Mouse (Mus musculus) lung, embryonic 16.5 days (tissue): Measurements from ENCODE around the gene Gatad1. TPM values are rescaled to one million over a fixed set of nuclear protein-coding genes. Genes with fewer than 3 reads are reported as not detected.
"Not testable (repeated sequence)": the region's sequence is repeated elsewhere in the genome, so short reads cannot be mapped to it uniquely, and the experiment has no call there.

Experiments
- ATAC-seq: fragments of 200-750 bp; cut with Nextera tagmentation; 2 replicates; pipeline ENCODE4 v1.8.0; 2017; ENCODE audit warnings: low read depth, mild to moderate bottlenecking, moderate library complexity
- H3K27ac ChIP-seq: fragments of 300-500 bp; sonication (generic); 2 replicates; pipeline ENCODE4 v1.5.1; 2014; ENCODE audit warnings: mild to moderate bottlenecking, control low read depth, low read length
- H3K27me3 ChIP-seq: fragments of 300-500 bp; sonication (generic); 2 replicates; pipeline ENCODE4 v1.6.1; 2014; ENCODE audit warnings: low read depth, low read length, mixed read lengths; ENCODE audit not compliant: control insufficient read depth, insufficient read depth
- H3K36me3 ChIP-seq: fragments of 300-500 bp; sonication (generic); 2 replicates; pipeline ENCODE4 v1.6.1; 2014; ENCODE audit warnings: low read length; ENCODE audit not compliant: control insufficient read depth, insufficient read depth
- H3K4me1 ChIP-seq: fragments of 300-500 bp; sonication (generic); replicated peaks from 2 replicates; pipeline ENCODE4 v1.6.1; 2014; ENCODE audit warnings: low read length, mixed read lengths; ENCODE audit not compliant: control insufficient read depth, insufficient read depth
- H3K4me2 ChIP-seq: fragments of 300-500 bp; sonication (generic); 2 replicates; pipeline ENCODE4 v1.6.1; 2014; ENCODE audit warnings: low read depth, low read length, control low read depth
- H3K4me3 ChIP-seq: fragments of 300-500 bp; sonication (generic); 2 replicates; pipeline ENCODE4 v1.5.1; 2014; ENCODE audit warnings: mild to moderate bottlenecking, low read length, control low read depth
- H3K9ac ChIP-seq: fragments of 300-500 bp; sonication (generic); 2 replicates; pipeline ENCODE4 v1.6.1; 2014; ENCODE audit warnings: low read length, control low read depth
- H3K9me3 ChIP-seq: fragments of 300-500 bp; sonication (generic); 2 replicates; pipeline ENCODE4 v1.6.1; 2016; ENCODE audit warnings: low read length; ENCODE audit not compliant: control insufficient read depth
- WGBS: fragments of 180-500 bp; shearing (Covaris S2); extraction: QIAGEN DNeasy Blood & Tissue Kit; methylation state at CpG from one replicate; pipeline ENCODE4 v1.1.7; 2014; 5-methylcytosine and 5-hydroxymethylcytosine counted together
- polyA plus RNA-seq: library from polyadenylated mRNA; unstranded; fragments of >200 nt; fragmentation: Nextera tagmentation; extraction: Ambion mirVana; gene quantifications from 2 replicates; pipeline ENCODE4 v1.2.1, GENCODE M21; 2015

The Gatad1 gene
- polyA plus RNA-seq, 1 experiment from 2014 or later = 65.7 TPM

GRCm38 (mm10) chr5:3611835-3612234, 45.1 kb downstream of the Gatad1 start:
- not testable (repeated sequence) for H3K27ac ChIP-seq, H3K4me3 ChIP-seq, H3K9ac ChIP-seq, ATAC-seq, H3K4me1 ChIP-seq, H3K4me2 ChIP-seq, H3K27me3 ChIP-seq, H3K9me3 ChIP-seq
- H3K36me3 ChIP-seq = peaks cover 12% of the 10 kb centered on the region; the same call in 1 of the 2 replicates
- WGBS = 91% methylated on average over 2 of the region's 2 CpGs

- no peak for ATAC-seq
- 92% methylated on average over 7 of the region's 7 CpGs for WGBS
Measured at GRCm38 (mm10) chr5:3609241-3609640, 47.7 kb downstream of the Gatad1 start.

DNA sequence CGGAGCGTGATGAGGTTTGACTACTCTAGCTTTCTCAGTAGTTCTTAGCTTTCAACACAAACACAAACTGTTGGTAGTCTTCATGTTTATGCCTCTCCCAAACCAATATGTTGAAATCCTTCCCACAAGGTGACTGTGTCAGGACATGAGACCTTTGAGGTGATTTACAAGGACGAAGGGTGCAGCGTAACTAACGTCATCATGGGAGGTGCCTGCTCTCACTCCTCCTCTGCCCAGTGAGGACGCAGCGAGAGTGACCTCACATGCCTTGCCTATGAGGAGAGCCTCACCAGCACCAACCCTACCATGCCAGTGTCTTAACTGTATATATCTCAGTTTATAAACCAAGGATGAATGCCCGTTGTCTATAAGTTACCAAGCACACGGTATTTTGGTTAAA, 49.9 kb downstream of the Gatad1 start:
- no peak overlapping the region for H3K4me2 ChIP-seq
- H3K4me3 ChIP-seq = no peak overlapping the region
- no peak overlapping the region for H3K9ac ChIP-seq
- no peak for ATAC-seq
- H3K27me3 ChIP-seq = no peaks in the 10 kb centered on the region
- WGBS = 90% methylated on average over 9 of the region's 9 CpGs
- H3K9me3 ChIP-seq = no peaks in the 10 kb centered on the region
- H3K36me3 ChIP-seq = peaks cover 16% of the 10 kb centered on the region
- no peaks in the 10 kb centered on the region for H3K4me1 ChIP-seq
- no peak overlapping the region for H3K27ac ChIP-seq

More at GRCm38 (mm10) chr5:3609241-3609640, 47.7 kb downstream of the Gatad1 start:
- H3K9ac ChIP-seq = no peak overlapping the region
- no peak overlapping the region for H3K4me3 ChIP-seq
- peaks cover 18% of the 10 kb centered on the region for H3K36me3 ChIP-seq
- H3K9me3 ChIP-seq = no peaks in the 10 kb centered on the region
- no peaks in the 10 kb centered on the region for H3K4me1 ChIP-seq
- no peak overlapping the region for H3K27ac ChIP-seq
- no peak overlapping the region for H3K4me2 ChIP-seq
- no peaks in the 10 kb centered on the region for H3K27me3 ChIP-seq

DNA sequence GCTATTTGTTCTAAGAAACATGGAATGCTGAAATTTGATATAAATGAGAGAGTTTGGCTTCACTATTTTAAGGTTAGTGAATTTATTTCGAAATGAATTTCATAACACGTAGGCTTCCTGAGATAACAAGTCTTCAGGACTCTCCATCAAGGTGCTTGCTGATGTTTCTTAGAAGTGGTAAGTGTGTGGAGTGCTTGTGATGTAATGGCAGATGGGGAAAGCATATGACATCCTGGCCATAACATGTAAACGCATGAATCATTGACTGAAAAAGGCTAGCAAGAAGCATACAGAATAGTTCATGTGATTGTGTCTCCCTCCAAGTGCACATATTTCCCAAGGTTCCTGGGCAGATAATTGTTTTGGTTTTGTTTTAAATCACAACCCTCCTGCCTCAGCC, 56.2 kb downstream of the Gatad1 start:
- 84% methylated on average over 3 of the region's 3 CpGs for WGBS
- no peak for ATAC-seq
- no peaks in the 10 kb centered on the region for H3K27me3 ChIP-seq
- peaks cover 3% of the 10 kb centered on the region; the same call in 1 of the 2 replicates for H3K36me3 ChIP-seq
- no peak overlapping the region for H3K9ac ChIP-seq
- no peak overlapping the region for H3K4me2 ChIP-seq
- H3K4me1 ChIP-seq = peaks cover 3% of the 10 kb centered on the region
- no peaks in the 10 kb centered on the region for H3K9me3 ChIP-seq
- H3K4me3 ChIP-seq = no peak overlapping the region
- H3K27ac ChIP-seq = no peak overlapping the region

DNA sequence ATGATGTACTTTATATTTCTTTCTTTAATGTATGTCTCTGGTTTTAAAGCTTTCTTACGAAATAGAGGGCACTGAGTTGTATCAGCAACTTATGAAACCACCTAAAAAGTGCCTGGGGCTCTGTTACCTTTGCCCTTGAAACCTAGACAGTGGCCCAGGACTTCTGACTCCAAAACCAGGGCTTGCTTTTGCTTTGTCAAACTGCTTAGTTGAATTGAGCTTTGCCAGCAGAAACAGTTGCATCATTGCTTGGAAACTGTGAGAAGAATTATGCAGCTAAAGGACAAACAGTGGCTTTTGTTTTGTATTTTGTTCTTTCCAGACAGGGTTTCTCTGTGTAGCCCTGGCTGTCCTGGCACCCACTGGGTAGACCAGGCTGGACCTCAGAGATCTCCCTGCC, 56.7 kb downstream of the Gatad1 start:
- Histone ChIP-seq H3K36me3 (no peaks in the 10 kb centered on the region), H3K4me2 (no peak overlapping the region), H3K4me3 (no peak overlapping the region), H3K27me3 (no peaks in the 10 kb centered on the region), H3K9ac (no peak overlapping the region), H3K27ac (no peak overlapping the region), H3K9me3 (no peaks in the 10 kb centered on the region), H3K4me1 (peaks cover 4% of the 10 kb centered on the region)
- WGBS = 66% methylated on average over 1 of the region's 1 CpGs
- no peak for ATAC-seq

DNA sequence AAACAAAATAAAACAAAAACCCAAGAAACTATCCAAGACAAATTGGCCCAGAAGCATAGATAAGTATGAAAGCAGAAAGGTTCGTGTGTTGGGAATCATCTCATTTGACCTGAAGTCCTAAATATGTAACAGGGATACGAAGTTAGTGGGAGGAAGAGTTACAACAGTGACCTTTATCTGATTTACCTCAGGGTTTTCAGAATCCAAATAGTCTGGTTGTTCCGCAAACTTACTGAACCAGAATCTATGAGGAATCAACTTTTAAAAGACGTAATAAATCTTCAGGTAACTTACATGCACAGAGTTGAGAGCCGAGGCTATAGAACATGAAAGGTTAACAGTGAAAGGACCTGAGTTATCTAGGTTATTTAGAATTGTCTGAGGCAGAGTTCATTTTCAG, 58.2 kb downstream of the Gatad1 start:
- 88% methylated on average over 5 of the region's 5 CpGs for WGBS
- Histone ChIP-seq H3K4me3 (no peak overlapping the region), H3K9me3 (no peaks in the 10 kb centered on the region), H3K36me3 (0 out of 2 replicates have a peak, but pooled peaks cover 2% of the 10 kb centered on the region), H3K4me2 (no peak overlapping the region), H3K27ac (no peak overlapping the region), H3K27me3 (no peaks in the 10 kb centered on the region), H3K9ac (no peak overlapping the region), H3K4me1 (peaks cover 10% of the 10 kb centered on the region)
- no peak for ATAC-seq

DNA sequence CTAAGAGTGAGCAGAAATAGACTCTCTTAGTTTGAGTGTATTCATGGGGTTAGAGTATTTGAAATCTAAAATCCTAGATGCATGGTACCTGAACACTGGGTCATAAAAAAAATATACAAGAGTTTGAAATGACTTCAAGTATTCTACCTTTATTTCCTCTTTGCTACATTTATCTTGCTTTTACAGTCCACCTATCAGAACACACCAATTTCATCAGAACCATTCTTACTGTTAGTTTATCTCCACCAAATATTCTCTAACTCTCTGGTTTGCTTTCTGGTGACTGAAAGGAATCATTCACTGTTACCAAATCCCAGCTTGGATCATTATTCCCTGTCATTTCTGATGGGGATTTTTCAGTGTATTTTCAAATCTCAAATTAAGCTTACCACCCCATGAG, 59.8 kb downstream of the Gatad1 start:
- peak overlapping the region; percentile 76 for H3K4me3 ChIP-seq
- no peaks in the 10 kb centered on the region for H3K9me3 ChIP-seq
- H3K4me2 ChIP-seq = peak overlapping the region; percentile 62
- H3K4me1 ChIP-seq = peaks cover 10% of the 10 kb centered on the region
- H3K9ac ChIP-seq = no peak overlapping the region; the same call in 1 of the 2 replicates
- H3K27me3 ChIP-seq = no peaks in the 10 kb centered on the region
- no peak for ATAC-seq
- H3K27ac ChIP-seq = no peak overlapping the region
- H3K36me3 ChIP-seq = 0 out of 2 replicates have a peak, but pooled peaks cover 3% of the 10 kb centered on the region

GRCm38 (mm10) chr5:3596399-3596766, 60.6 kb downstream of the Gatad1 start, which contains the start of gene Rbm48:
Gene Rbm48 (minus strand): TSS chr5:3596585.
- Histone ChIP-seq H3K27me3 (no peaks in the 10 kb centered on the region), H3K4me3 (peak within 1 kb of the TSS; percentile 76), H3K27ac (peak within 1 kb of the TSS; percentile 52; the same call in 1 of the 2 replicates), H3K4me1 (peaks cover 10% of the 10 kb centered on the region), H3K4me2 (peak within 1 kb of the TSS; percentile 71), H3K9me3 (no peaks in the 10 kb centered on the region), H3K36me3 (peaks cover 4% of the 10 kb centered on the region; the same call in 1 of the 2 replicates), H3K9ac (peak within 1 kb of the TSS; percentile 76)
- WGBS = under 1% methylated on average over 31 of the region's 31 CpGs
- peak; percentile 83 for ATAC-seq

DNA sequence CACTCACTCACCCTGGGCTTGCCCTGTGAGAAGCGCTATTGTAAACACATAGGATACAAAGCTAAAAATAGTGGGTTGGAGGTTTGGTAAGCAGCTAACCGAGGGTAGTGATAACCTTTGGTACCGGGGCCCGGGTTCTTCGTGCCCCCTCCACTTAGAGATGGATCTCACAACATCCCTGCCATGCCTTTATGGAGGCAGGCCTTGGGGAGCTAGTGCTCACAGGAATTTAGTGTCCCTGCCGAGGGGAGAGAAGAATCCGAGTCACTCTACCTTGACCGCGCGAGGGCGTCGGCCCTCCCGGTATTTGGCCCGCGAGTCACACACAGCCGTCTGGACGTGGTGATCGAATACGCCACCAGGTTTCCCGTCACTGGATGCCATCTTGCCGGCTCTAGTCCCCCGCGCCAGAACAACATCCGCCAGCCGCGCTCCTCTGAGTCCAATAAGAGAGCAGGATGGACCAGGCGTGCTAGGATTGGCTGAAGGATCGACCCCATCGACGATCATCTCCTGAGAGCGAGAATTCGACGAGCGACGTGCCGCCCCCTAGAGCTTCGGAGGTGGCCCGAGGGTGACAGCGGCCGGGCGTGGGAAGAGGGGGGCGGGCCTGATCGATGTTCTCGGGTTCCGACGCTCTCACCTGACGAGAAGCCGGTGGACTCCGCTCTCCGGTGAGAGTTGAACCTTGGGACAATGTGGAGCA, 61.1 kb downstream of the Gatad1 start, which contains the start of gene Pex1:
Gene Pex1, plus strand, starts transcription at position 374 of the 706 bp plus-strand sequence.
- Histone ChIP-seq H3K9ac (peak within 1 kb of the TSS; percentile 76), H3K4me3 (peak within 1 kb of the TSS; percentile 76), H3K27me3 (no peaks in the 10 kb centered on the region), H3K4me1 (peaks cover 10% of the 10 kb centered on the region), H3K27ac (peak within 1 kb of the TSS; percentile 52; the same call in 1 of the 2 replicates), H3K36me3 (peaks cover 7% of the 10 kb centered on the region), H3K9me3 (no peaks in the 10 kb centered on the region), H3K4me2 (peak within 1 kb of the TSS; percentile 71)
- peak; percentile 99 for ATAC-seq
- WGBS = under 1% methylated on average over 42 of the region's 50 CpGs
